Mouse (Mus musculus): Measurements from ENCODE around the gene Immp1l.

The Immp1l gene

GRCm38 (mm10) chr2:105903896-105904756 lies at the start of gene Immp1l, which contains the start of gene Elp4:
TSS of gene Immp1l (plus strand) at chr2:105904638.
TSS of gene Elp4 (minus strand) at chr2:105904564.
- in situ Hi-C loops (cut with MboI; ENCODE audit: low pct_unique_long_range_greater_than_20kb in 1 of 2, low sequenced_read_pairs in 2 of 2, unreplicated experiment in 1 of 2) = no loop called here

- in situ Hi-C loops (cut with MboI; ENCODE audit: low pct_unique_long_range_greater_than_20kb in 1 of 2, low sequenced_read_pairs in 2 of 2, unreplicated experiment in 1 of 2) = no loop called here
Observed at GRCm38 (mm10) chr2:105854740-105855139, 49.7 kb upstream of the Immp1l start.

- in situ Hi-C loops (cut with MboI; ENCODE audit: low pct_unique_long_range_greater_than_20kb in 1 of 2, low sequenced_read_pairs in 2 of 2, unreplicated experiment in 1 of 2) = no loop called here
Observed at GRCm38 (mm10) chr2:105873403-105873802, 31.0 kb upstream of the Immp1l start.

- in situ Hi-C loops (cut with MboI; ENCODE audit: low pct_unique_long_range_greater_than_20kb in 1 of 2, low sequenced_read_pairs in 2 of 2, unreplicated experiment in 1 of 2) = no loop called here
Observed at GRCm38 (mm10) chr2:105890816-105891215, 13.6 kb upstream of the Immp1l start.

GRCm38 (mm10) chr2:105904757-105905146 lies 314 bp downstream of the Immp1l start:
- in situ Hi-C loops (cut with MboI; ENCODE audit: low pct_unique_long_range_greater_than_20kb in 1 of 2, low sequenced_read_pairs in 2 of 2, unreplicated experiment in 1 of 2) = no loop called here

GRCm38 (mm10) chr2:105908351-105908750 lies 3.9 kb downstream of the Immp1l start:
- in situ Hi-C loops (cut with MboI; ENCODE audit: low pct_unique_long_range_greater_than_20kb in 1 of 2, low sequenced_read_pairs in 2 of 2, unreplicated experiment in 1 of 2) = no loop called here

- in situ Hi-C loops (cut with MboI; ENCODE audit: low pct_unique_long_range_greater_than_20kb in 1 of 2, low sequenced_read_pairs in 2 of 2, unreplicated experiment in 1 of 2) = no loop called here
Observed at GRCm38 (mm10) chr2:105910611-105911010, 6.2 kb downstream of the Immp1l start.

- in situ Hi-C loops (cut with MboI; ENCODE audit: low pct_unique_long_range_greater_than_20kb in 1 of 2, low sequenced_read_pairs in 2 of 2, unreplicated experiment in 1 of 2) = no loop called here
Observed at GRCm38 (mm10) chr2:105913655-105914366, 9.4 kb downstream of the Immp1l start.

GRCm38 (mm10) chr2:105916671-105917070 lies 12.2 kb downstream of the Immp1l start:
- in situ Hi-C loops (cut with MboI; ENCODE audit: low pct_unique_long_range_greater_than_20kb in 1 of 2, low sequenced_read_pairs in 2 of 2, unreplicated experiment in 1 of 2) = no loop called here

GRCm38 (mm10) chr2:105917623-105918346 lies 13.3 kb downstream of the Immp1l start:
- in situ Hi-C loops (cut with MboI; ENCODE audit: low pct_unique_long_range_greater_than_20kb in 1 of 2, low sequenced_read_pairs in 2 of 2, unreplicated experiment in 1 of 2) = no loop called here

- in situ Hi-C loops (cut with MboI; ENCODE audit: low pct_unique_long_range_greater_than_20kb in 1 of 2, low sequenced_read_pairs in 2 of 2, unreplicated experiment in 1 of 2) = no loop called here
Observed at GRCm38 (mm10) chr2:105950131-105950530, 45.7 kb downstream of the Immp1l start.

GRCm38 (mm10) chr2:105951350-105951940 lies 47.0 kb downstream of the Immp1l start:
- in situ Hi-C loops (cut with MboI; ENCODE audit: low pct_unique_long_range_greater_than_20kb in 1 of 2, low sequenced_read_pairs in 2 of 2, unreplicated experiment in 1 of 2) = no loop called here

- in situ Hi-C loops (cut with MboI; ENCODE audit: low pct_unique_long_range_greater_than_20kb in 1 of 2, low sequenced_read_pairs in 2 of 2, unreplicated experiment in 1 of 2) = no loop called here
Observed at GRCm38 (mm10) chr2:105953862-105954261, 49.4 kb downstream of the Immp1l start.

GRCm38 (mm10) chr2:105963447-105963846 lies 59.0 kb downstream of the Immp1l start:
- in situ Hi-C loops (cut with MboI; ENCODE audit: low pct_unique_long_range_greater_than_20kb in 1 of 2, low sequenced_read_pairs in 2 of 2, unreplicated experiment in 1 of 2) = no loop called here

- in situ Hi-C loops (cut with MboI; ENCODE audit: low pct_unique_long_range_greater_than_20kb in 1 of 2, low sequenced_read_pairs in 2 of 2, unreplicated experiment in 1 of 2) = no loop called here
Observed at GRCm38 (mm10) chr2:105973941-105974340, 69.5 kb downstream of the Immp1l start.

- in situ Hi-C loops (cut with MboI; ENCODE audit: low pct_unique_long_range_greater_than_20kb in 1 of 2, low sequenced_read_pairs in 2 of 2, unreplicated experiment in 1 of 2) = no loop called here
Observed at GRCm38 (mm10) chr2:105978065-105978464, 73.6 kb downstream of the Immp1l start.

GRCm38 (mm10) chr2:105985206-105985605 lies 80.8 kb downstream of the Immp1l start:
- in situ Hi-C loops (cut with MboI; ENCODE audit: low pct_unique_long_range_greater_than_20kb in 1 of 2, low sequenced_read_pairs in 2 of 2, unreplicated experiment in 1 of 2) = no loop called here

- in situ Hi-C loops (cut with MboI; ENCODE audit: low pct_unique_long_range_greater_than_20kb in 1 of 2, low sequenced_read_pairs in 2 of 2, unreplicated experiment in 1 of 2) = no loop called here
Observed at GRCm38 (mm10) chr2:105987131-105987530, 82.7 kb downstream of the Immp1l start.

GRCm38 (mm10) chr2:105987999-105988398 lies 83.6 kb downstream of the Immp1l start:
- in situ Hi-C loops (cut with MboI; ENCODE audit: low pct_unique_long_range_greater_than_20kb in 1 of 2, low sequenced_read_pairs in 2 of 2, unreplicated experiment in 1 of 2) = no loop called here

Measured in mouse embryonic stem cell (cell line).